Mouse (Mus musculus): ENCODE measurements around the gene Cnot4.

GRCm38 (mm10) chr6:35169250-35169649 lies 35.7 kb upstream of the Cnot4 start:
- no peak for TF ChIP-seq POLR2A (IDR thresholded peaks at IDR 0.05; ENCODE audit: borderline replicate concordance, extremely low read depth, low read depth, low read length)
- TF ChIP-seq CTCF (IDR thresholded peaks at IDR 0.05; ENCODE audit: insufficient read depth, low read length) = no peak
